In genomic region chr6:140874831-140875230, GRCm38 (mm10) we compare ENCODE assay signal across 20 mouse cellular contexts.
A peak's percentile ranks its signal among the peaks of the same experiment; 100 is the strongest.
DNase-seq lines count a peak whose midpoint lies in the region; ATAC-seq and TF ChIP-seq lines count a peak whose summit lies in the region.
"Had no signal": no experiment of that assay in that cellular context is flagged by ENCODE, and none has a peak within 500 bp of the region (broad histone marks: within the 10 kb centered on the region; RNA-seq: fewer than 3 reads in every experiment).

No protein-coding gene starts in this region.

- H3K4me2 ChIP-seq in lung, postnatal 0 days (replicated peaks; ENCODE audit: low read depth, low read length): no peak overlapping the region
- H3K4me2 ChIP-seq: forebrain, embryonic 12.5 days; forebrain, embryonic 15.5 days; heart, embryonic 11.5 days; hindbrain, embryonic 12.5 days; hindbrain, embryonic 15.5 days had no signal

- ATAC-seq in lung, postnatal 0 days: no peak
- ATAC-seq: forebrain, embryonic 15.5 days; Patski had no signal

- WGBS in lung, postnatal 0 days: 35% methylated on average over 3 of the region's 3 CpGs

- DNase-seq in lung, postnatal 0 days (ENCODE audit: low spot score): peak; percentile 38
- DNase-seq in lung, postnatal 36 days: no peak
- DNase-seq in 3T3-L1 (ENCODE audit: low read depth, low spot score): peak; percentile 81
- no peak for DNase-seq in adrenal gland, postnatal 14 days
- no peak for DNase-seq in right cerebral cortex, adult 18-20 months
- DNase-seq in frontal cortex, postnatal 14 days (ENCODE audit: low spot score in 2 of 2): no peak
- DNase-seq: adrenal gland, adult 8-10 months; adrenal gland, postnatal 36 days; cerebellum, adult 18-20 months; cerebellum, adult 9-10 months; cerebellum, postnatal 14 days; gastrocnemius, postnatal 10 days; heart, adult 11 months had no signal

- no peak for TF ChIP-seq CTCF in lung, postnatal 0 days (IDR thresholded peaks at IDR 0.05)
- no peak for TF ChIP-seq CTCF in embryonic fibroblast, embryonic 13.5 days (IDR thresholded peaks at IDR 0.05; ENCODE audit: borderline replicate concordance, insufficient read depth, low read length)

- H3K9me3 ChIP-seq in lung, postnatal 0 days (ENCODE audit: low read length): no peaks in the 10 kb centered on the region
- H3K9me3 ChIP-seq: forebrain, embryonic 12.5 days; forebrain, embryonic 15.5 days; hindbrain, embryonic 12.5 days; hindbrain, embryonic 15.5 days had no signal

- no peak overlapping the region for H3K4me3 ChIP-seq in lung, postnatal 0 days (ENCODE audit: low read depth, low read length)
- H3K4me3 ChIP-seq in embryonic fibroblast, embryonic 13.5 days (ENCODE audit: insufficient read depth, low read length): no peak overlapping the region
- H3K4me3 ChIP-seq: forebrain, embryonic 12.5 days; forebrain, embryonic 15.5 days; hindbrain, embryonic 12.5 days; hindbrain, embryonic 15.5 days had no signal

- no peak overlapping the region for H3K9ac ChIP-seq in lung, postnatal 0 days (replicated peaks; ENCODE audit: low read depth)
- H3K9ac ChIP-seq: forebrain, embryonic 12.5 days; forebrain, embryonic 15.5 days; hindbrain, embryonic 12.5 days; hindbrain, embryonic 15.5 days had no signal

- no peak for TF ChIP-seq EP300 in lung, postnatal 0 days (IDR thresholded peaks at IDR 0.05)

- no peaks in the 10 kb centered on the region for H3K4me1 ChIP-seq in lung, postnatal 0 days (ENCODE audit: insufficient read depth, low read depth, low read length)
- no peaks in the 10 kb centered on the region for H3K4me1 ChIP-seq in embryonic fibroblast, embryonic 13.5 days (ENCODE audit: control insufficient read depth, insufficient read depth, low read length)
- H3K4me1 ChIP-seq: forebrain, embryonic 12.5 days; forebrain, embryonic 15.5 days; hindbrain, embryonic 12.5 days; hindbrain, embryonic 15.5 days had no signal

- H3K36me3 ChIP-seq in lung, postnatal 0 days (ENCODE audit: insufficient read depth, low read length): no peaks in the 10 kb centered on the region
- H3K36me3 ChIP-seq: forebrain, embryonic 12.5 days; forebrain, embryonic 15.5 days; hindbrain, embryonic 12.5 days; hindbrain, embryonic 15.5 days had no signal

- no peaks in the 10 kb centered on the region for H3K27me3 ChIP-seq in lung, postnatal 0 days (replicated peaks; ENCODE audit: insufficient read depth, low read length)
- H3K27me3 ChIP-seq: forebrain, embryonic 12.5 days; forebrain, embryonic 15.5 days; hindbrain, embryonic 12.5 days; hindbrain, embryonic 15.5 days; Patski had no signal

- no peak for TF ChIP-seq POLR2A in embryonic fibroblast, embryonic 13.5 days (IDR thresholded peaks at IDR 0.05; ENCODE audit: low read depth, low read length)

- no peak overlapping the region for H3K27ac ChIP-seq in lung, postnatal 0 days (ENCODE audit: low read length)
- H3K27ac ChIP-seq in embryonic fibroblast, embryonic 13.5 days (ENCODE audit: insufficient read depth, low read length): peak overlapping the region; percentile 1; the same call in 1 of the 2 replicates
- H3K27ac ChIP-seq: forebrain, embryonic 12.5 days; forebrain, embryonic 15.5 days; hindbrain, embryonic 12.5 days; hindbrain, embryonic 15.5 days had no signal

Comparison
In these comparisons a context has a peak if more than half of its experiments do, and no peak if none do; other contexts are left out.
1. DNase-seq: peak in lung, postnatal 0 days (single experiment) and 3T3-L1 (single experiment); none in lung, postnatal 36 days (single experiment), adrenal gland, postnatal 14 days (single experiment), right cerebral cortex, adult 18-20 months (single experiment) and frontal cortex, postnatal 14 days (0 of 2).